Mouse (Mus musculus) granulocyte monocyte progenitor cell, adult 5-6 weeks (primary cell): ENCODE results near the gene Eif4e3. TPM values are rescaled to one million over a fixed set of nuclear protein-coding genes. Genes with fewer than 3 reads are reported as not detected.

Experiments used
- ATAC-seq: replicated peaks from 2 replicates; pipeline ENCODE4 v1.8.0; 2016; ENCODE audit warnings: mild to moderate bottlenecking, moderate TSS enrichment, inconsistent platforms; ENCODE audit not compliant: poor library complexity, severe bottlenecking
- total RNA-seq, 2 experiments: library from RNA; stranded (forward) in 1 of 2; stranded (reverse) in 1 of 2; fragments of 200-712, 200-1000 nt in 1 of 2; fragments of >200 nt in 1 of 2; fragmentation: Nextera tagmentation in 1 of 2; gene quantifications; 2 replicates each; pipeline ENCODE4 v1.2.3; 2014 to 2017

Eif4e3 gene
- total RNA-seq, 2 experiments from 2014 or later, result 23.2 to 26.8 TPM

- ATAC-seq, result peak; percentile 15; the same call in 1 of the 2 replicates
These were observed 884 bp downstream of the Eif4e3 start for GRCm38 (mm10) chr6:99665457-99666317.

GRCm38 (mm10) chr6:99663232-99663631 lies 3.3 kb downstream of the Eif4e3 start:
- no peak for ATAC-seq

GRCm38 (mm10) chr6:99660443-99660842 lies 6.1 kb downstream of the Eif4e3 start:
- no peak for ATAC-seq

GRCm38 (mm10) chr6:99658586-99658985 lies 8.0 kb downstream of the Eif4e3 start:
- ATAC-seq, result peak; percentile 22; the same call in 1 of the 2 replicates

GRCm38 (mm10) chr6:99656088-99656487 lies 10.5 kb downstream of the Eif4e3 start:
- ATAC-seq, result no peak

- ATAC-seq, result peak; percentile 86
These were observed 11.1 kb downstream of the Eif4e3 start for GRCm38 (mm10) chr6:99655488-99655887.

GRCm38 (mm10) chr6:99654343-99654742 lies 12.2 kb downstream of the Eif4e3 start:
- ATAC-seq, result no peak

GRCm38 (mm10) chr6:99652341-99652740 lies 14.2 kb downstream of the Eif4e3 start:
- no peak for ATAC-seq

GRCm38 (mm10) chr6:99649307-99649706 lies 17.3 kb downstream of the Eif4e3 start:
- ATAC-seq, result peak; percentile 86

GRCm38 (mm10) chr6:99646344-99646743 lies 20.2 kb downstream of the Eif4e3 start:
- ATAC-seq, result no peak

- no peak for ATAC-seq
These were observed 21.7 kb downstream of the Eif4e3 start for GRCm38 (mm10) chr6:99644876-99645275.

GRCm38 (mm10) chr6:99644386-99644785 lies 22.2 kb downstream of the Eif4e3 start:
- 0 out of 2 replicates have a peak, but pooled peaks have one; percentile 19 for ATAC-seq

- ATAC-seq, result no peak
These were observed 23.0 kb downstream of the Eif4e3 start for GRCm38 (mm10) chr6:99643439-99644199.

GRCm38 (mm10) chr6:99637456-99637855 lies 29.1 kb downstream of the Eif4e3 start:
- ATAC-seq, result peak; percentile 91

GRCm38 (mm10) chr6:99636801-99637200 lies 29.8 kb downstream of the Eif4e3 start:
- peak; percentile 91 for ATAC-seq

- no peak for ATAC-seq
These were observed 30.4 kb downstream of the Eif4e3 start for GRCm38 (mm10) chr6:99636121-99636520.

GRCm38 (mm10) chr6:99632121-99632980 lies 34.2 kb downstream of the Eif4e3 start:
- no peak for ATAC-seq

GRCm38 (mm10) chr6:99631637-99632036 lies 34.9 kb downstream of the Eif4e3 start:
- no peak for ATAC-seq

- ATAC-seq, result no peak
These were observed 36.7 kb downstream of the Eif4e3 start for GRCm38 (mm10) chr6:99629726-99630458.

- 0 out of 2 replicates have a peak, but pooled peaks have one; percentile 29 for ATAC-seq
These were observed 40.2 kb downstream of the Eif4e3 start for GRCm38 (mm10) chr6:99626347-99626746.
